Mouse (Mus musculus) MEL (cell line): ENCODE results near the gene Nmur2. TPM values are rescaled to one million over a fixed set of nuclear protein-coding genes. Genes with fewer than 3 reads are reported as not detected.

ENCODE experiments used
- DNase-seq: peaks from one replicate; pipeline ENCODE4 v3.0.0; 2011; ENCODE audit warnings: low read depth, low spot score
- H3K27ac ChIP-seq: 2 replicates; pipeline ENCODE4 v1.5.1; 2012; ENCODE audit warnings: low read depth, mild to moderate bottlenecking, control low read depth, low read length, moderate library complexity; ENCODE audit not compliant: control insufficient read depth
- H3K27me3 ChIP-seq, 2 experiments: fragments of 150-350 bp in 1 of 2; sonication (generic) in 1 of 2; 2 replicates each; pipeline ENCODE4 v1.6.1; 2012; ENCODE audit warnings: low read length in 2 of 2, mild to moderate bottlenecking in 2 of 2, improper control_type of control experiment in 1 of 2, moderate library complexity in 1 of 2; ENCODE audit not compliant: insufficient read depth in 2 of 2, control insufficient read depth in 1 of 2
- H3K36me3 ChIP-seq, 2 experiments: 2 replicates each; pipeline ENCODE4 v1.6.1; 2012 to 2014; ENCODE audit warnings: low read length in 2 of 2, improper control_type of control experiment in 1 of 2, inconsistent platforms in 1 of 2, mild to moderate bottlenecking in 1 of 2; ENCODE audit not compliant: insufficient read depth in 2 of 2, control insufficient read depth in 1 of 2
- H3K4me1 ChIP-seq, 2 experiments: fragments of 150-350 bp in 1 of 2; sonication (generic) in 1 of 2; 2 replicates each; pipeline ENCODE4 v1.6.1; 2012; ENCODE audit warnings: low read length in 2 of 2, improper control_type of control experiment in 1 of 2, mild to moderate bottlenecking in 1 of 2; ENCODE audit not compliant: insufficient read depth in 2 of 2, control insufficient read depth in 1 of 2
- H3K4me3 ChIP-seq, 2 experiments: fragments of 150-350 bp in 1 of 2; sonication (generic) in 1 of 2; 2 replicates each; pipeline ENCODE4 v1.5.1; 2012; ENCODE audit warnings: low read depth in 2 of 2, low read length in 2 of 2, mild to moderate bottlenecking in 2 of 2, moderate library complexity in 2 of 2, control low read depth in 1 of 2, improper control_type of control experiment in 1 of 2; ENCODE audit not compliant: control insufficient read depth in 1 of 2, insufficient read depth in 1 of 2
- H3K79me2 ChIP-seq: 2 replicates; pipeline ENCODE4 v1.6.1; 2012; ENCODE audit warnings: mild to moderate bottlenecking, low read length, moderate library complexity; ENCODE audit not compliant: control insufficient read depth, poor library complexity, insufficient read depth
- H3K9ac ChIP-seq: 2 replicates; pipeline ENCODE4 v1.6.1; 2012; ENCODE audit warnings: low read depth, mild to moderate bottlenecking, control low read depth, low read length, moderate library complexity; ENCODE audit not compliant: control insufficient read depth, poor library complexity, severe bottlenecking
- H3K9me3 ChIP-seq: fragments of 150-350 bp; sonication (generic); replicated peaks from 2 replicates; pipeline ENCODE4 v1.6.1; 2012; ENCODE audit warnings: mild to moderate bottlenecking, low read length, improper control_type of control experiment, moderate library complexity; ENCODE audit not compliant: insufficient read depth
- CHD1 ChIP-seq: IDR thresholded peaks from 2 replicates; pipeline ENCODE4 v1.6.1; 2012; ENCODE audit warnings: low read depth, mild to moderate bottlenecking, inconsistent platforms, low read length, improper control_type of control experiment
- CTCF ChIP-seq, 3 experiments: IDR thresholded peaks in 2 of 3; conservative IDR thresholded peaks in 1 of 3; 2 replicates each; pipeline ENCODE4 v1.5.1; 2011 to 2012; ENCODE audit warnings: low read length in 3 of 3, low read depth in 2 of 3, mild to moderate bottlenecking in 2 of 3, improper control_type of control experiment in 1 of 3, inconsistent platforms in 1 of 3, mixed read lengths in 1 of 3, moderate library complexity in 1 of 3; ENCODE audit not compliant: control insufficient read depth in 1 of 3, insufficient read depth in 1 of 3, poor library complexity in 1 of 3, severe bottlenecking in 1 of 3
- E2F4 ChIP-seq: IDR thresholded peaks from 2 replicates; pipeline ENCODE4 v1.6.1; 2011; ENCODE audit warnings: low read depth, low read length, improper control_type of control experiment, borderline replicate concordance
- ELF1 ChIP-seq: IDR thresholded peaks from 2 replicates; pipeline ENCODE4 v1.6.1; 2014; ENCODE audit warnings: low read depth, mild to moderate bottlenecking, inconsistent platforms, low read length, improper control_type of control experiment, moderate library complexity
- EP300 ChIP-seq, 2 experiments: IDR thresholded peaks; 2 replicates each; pipeline ENCODE4 v1.6.1; 2011; ENCODE audit warnings: improper control_type of control experiment in 2 of 2, low read length in 2 of 2, low read depth in 1 of 2, mild to moderate bottlenecking in 1 of 2
- GATA1 ChIP-seq: IDR thresholded peaks from 2 replicates; pipeline ENCODE4 v1.6.1; 2011; ENCODE audit warnings: low read depth, low read length, improper control_type of control experiment
- HCFC1 ChIP-seq: IDR thresholded peaks from 2 replicates; pipeline ENCODE4 v1.6.1; 2012; ENCODE audit warnings: low read depth, mild to moderate bottlenecking, inconsistent platforms, low read length, improper control_type of control experiment, moderate library complexity
- MAX ChIP-seq: IDR thresholded peaks from 2 replicates; pipeline ENCODE4 v1.6.1; 2011; ENCODE audit warnings: low read length, improper control_type of control experiment
- MAZ ChIP-seq: IDR thresholded peaks from 2 replicates; pipeline ENCODE4 v1.6.1; 2012; ENCODE audit warnings: low read depth, mild to moderate bottlenecking, inconsistent platforms, low read length, improper control_type of control experiment
- MYB ChIP-seq: IDR thresholded peaks from 2 replicates; pipeline ENCODE4 v1.6.1; 2011; ENCODE audit warnings: mild to moderate bottlenecking, low read depth, low read length, improper control_type of control experiment
- NELFE ChIP-seq: IDR thresholded peaks from 2 replicates; pipeline ENCODE4 v1.6.1; 2011; ENCODE audit warnings: low read depth, low read length, improper control_type of control experiment
- POLR2A ChIP-seq, 2 experiments: IDR thresholded peaks; 2 replicates each; pipeline ENCODE4 v1.6.1; 2011 to 2012; ENCODE audit warnings: low read length in 2 of 2, mild to moderate bottlenecking in 2 of 2, control low read depth in 1 of 2, improper control_type of control experiment in 1 of 2, low read depth in 1 of 2, moderate library complexity in 1 of 2; ENCODE audit not compliant: control insufficient read depth in 1 of 2, insufficient read depth in 1 of 2, poor library complexity in 1 of 2
- POLR2AphosphoS2 ChIP-seq: IDR thresholded peaks from 2 replicates; pipeline ENCODE4 v1.6.1; 2011; ENCODE audit warnings: low read length, improper control_type of control experiment
- POLR2AphosphoS5 ChIP-seq: IDR thresholded peaks from 2 replicates; pipeline ENCODE4 v1.6.1; 2012; ENCODE audit warnings: low read depth, borderline replicate concordance, mild to moderate bottlenecking, inconsistent platforms, low read length, moderate library complexity, mixed read lengths
- SMC3 ChIP-seq: IDR thresholded peaks from 2 replicates; pipeline ENCODE4 v1.6.1; 2011; ENCODE audit warnings: low read depth, low read length, improper control_type of control experiment
- TCF12 ChIP-seq: IDR thresholded peaks from 2 replicates; pipeline ENCODE4 v1.6.1; 2014; ENCODE audit warnings: low read depth, mild to moderate bottlenecking, inconsistent platforms, low read length, improper control_type of control experiment, moderate library complexity
- UBTF ChIP-seq: IDR thresholded peaks from 2 replicates; pipeline ENCODE4 v1.6.1; 2012; ENCODE audit warnings: low read depth, mild to moderate bottlenecking, inconsistent platforms, low read length, improper control_type of control experiment, moderate library complexity, borderline replicate concordance; ENCODE audit not compliant: insufficient read depth
- USF1 ChIP-seq: IDR thresholded peaks from 2 replicates; pipeline ENCODE4 v1.6.1; 2014; ENCODE audit warnings: low read depth, mild to moderate bottlenecking, inconsistent platforms, low read length, improper control_type of control experiment, moderate library complexity
- ZNF384 ChIP-seq: IDR thresholded peaks from 2 replicates; pipeline ENCODE4 v1.6.1; 2012; ENCODE audit warnings: low read depth, mild to moderate bottlenecking, inconsistent platforms, low read length, improper control_type of control experiment
- polyA plus RNA-seq, 2 experiments: library from polyadenylated mRNA; stranded (reverse) in 1 of 2; unstranded in 1 of 2; fragments of >175 nt in 1 of 2; fragments of >200 nt in 1 of 2; gene quantifications; 2 replicates each; pipeline versions ENCODE4 v1.2.1 to v1.2.4; 2012; ENCODE audit warnings: low replicate concordance in 2 of 2, low read depth in 1 of 2; ENCODE audit not compliant: insufficient read length in 2 of 2, insufficient read depth in 1 of 2, missing spikeins in 1 of 2
- total RNA-seq: library from RNA; depleted of rRNA; stranded (reverse); fragments of 300-350 nt; gene quantifications from 2 replicates; pipeline ENCODE4 v1.2.3, GENCODE M21; 2012

Gene Nmur2
- total and polyA plus RNA-seq, 3 experiments = not detected

GRCm38 (mm10) chr11:55978146-55978545 is 62.7 kb downstream of the Nmur2 start:
- no peaks in the 10 kb centered on the region for H3K79me2 ChIP-seq
- no peaks in the 10 kb centered on the region for H3K36me3 ChIP-seq
- H3K27me3 ChIP-seq = no peaks in the 10 kb centered on the region

More at GRCm38 (mm10) chr11:55978146-55978545, 62.7 kb downstream of the Nmur2 start:
- H3K27ac ChIP-seq = no peak overlapping the region
- H3K9me3 ChIP-seq = no peaks in the 10 kb centered on the region
- no peaks in the 10 kb centered on the region for H3K4me1 ChIP-seq
- DNase-seq = no peak
- TF ChIP-seq CHD1 = no peak
- no peak for TF ChIP-seq EP300 (IDR thresholded peaks at IDR 0.05; ENCODE audit: low read depth in 1 of 2, low read length in 2 of 2)
- TF ChIP-seq ELF1 = no peak
- TF ChIP-seq UBTF = no peak
- no peak for TF ChIP-seq GATA1
- TF ChIP-seq CTCF (IDR thresholded peaks at IDR 0.05 in 2 of 3, conservative IDR thresholded peaks at IDR 0.05 in 1 of 3; ENCODE audit: control insufficient read depth in 1 of 3, insufficient read depth in 1 of 3, low read depth in 2 of 3, low read length in 3 of 3, poor library complexity in 1 of 3, severe bottlenecking in 1 of 3) = no peak
- TF ChIP-seq TCF12 = no peak
- TF ChIP-seq NELFE = no peak
- TF ChIP-seq E2F4 = no peak
- no peak for TF ChIP-seq POLR2AphosphoS5
- TF ChIP-seq USF1 = no peak
- no peak for TF ChIP-seq HCFC1
- no peak for TF ChIP-seq POLR2A (IDR thresholded peaks at IDR 0.05; ENCODE audit: control insufficient read depth in 1 of 2, insufficient read depth in 1 of 2, low read depth in 1 of 2, low read length in 2 of 2, poor library complexity in 1 of 2)
- no peak for TF ChIP-seq MAX
- TF ChIP-seq MYB = no peak
- TF ChIP-seq SMC3 = no peak
- TF ChIP-seq POLR2AphosphoS2 = no peak
- no peak for TF ChIP-seq MAZ
- TF ChIP-seq ZNF384 = no peak
- no peak overlapping the region for H3K4me3 ChIP-seq
- no peak overlapping the region for H3K9ac ChIP-seq
